ENCODE assay signal across 24 mouse cellular contexts in genomic region chr17:67193728-67194127, GRCm38 (mm10).
"Had no signal": no experiment of that assay in that cellular context is flagged by ENCODE, and none has a peak within 500 bp of the region (broad histone marks: within the 10 kb centered on the region; RNA-seq: fewer than 3 reads in every experiment).

No protein-coding gene starts in this region.

- H3K4me1 ChIP-seq: hindbrain, embryonic 12.5 days; intestine, embryonic 15.5 days; liver, embryonic 12.5 days had no signal

- H3K4me2 ChIP-seq: heart, embryonic 11.5 days; hindbrain, embryonic 12.5 days; hindbrain, embryonic 14.5 days; intestine, embryonic 15.5 days; limb, embryonic 12.5 days; liver, embryonic 12.5 days had no signal

- H3K9me3 ChIP-seq: hindbrain, embryonic 10.5 days; hindbrain, embryonic 12.5 days; intestine, embryonic 15.5 days; limb, embryonic 10.5 days; limb, embryonic 12.5 days; liver, embryonic 12.5 days had no signal

- H3K36me3 ChIP-seq: hindbrain, embryonic 10.5 days; hindbrain, embryonic 12.5 days; intestine, embryonic 15.5 days; limb, embryonic 10.5 days; limb, embryonic 12.5 days; liver, embryonic 12.5 days had no signal

- H3K27me3 ChIP-seq: hindbrain, embryonic 12.5 days; intestine, embryonic 15.5 days; liver, embryonic 12.5 days had no signal

- H3K9ac ChIP-seq: hindbrain, embryonic 12.5 days; hindbrain, embryonic 14.5 days; intestine, embryonic 15.5 days; limb, embryonic 12.5 days; liver, embryonic 12.5 days had no signal

- DNase-seq: gastrocnemius, postnatal 14 days; gastrocnemius, postnatal 36 days; heart, adult 2 months; heart, postnatal 10 days; heart, postnatal 4 days; kidney, adult 18-20 months; kidney, adult 8-10 months; kidney, postnatal 10 days; kidney, postnatal 25 days; kidney, postnatal 4 days; layer of hippocampus, postnatal 36 days; liver had no signal

- ATAC-seq: hindbrain, embryonic 16.5 days; inflammation-experienced regulatory T-cells, adult 6 months; intestine, embryonic 15.5 days; intestine, postnatal 0 days; liver, embryonic 12.5 days had no signal

- H3K4me3 ChIP-seq: heart, adult 2 months; hindbrain, embryonic 10.5 days; hindbrain, embryonic 12.5 days; intestine, embryonic 15.5 days; layer of hippocampus, adult 2 months; limb, embryonic 10.5 days; limb, embryonic 12.5 days; liver, embryonic 12.5 days had no signal

- H3K27ac ChIP-seq: heart, adult 2 months; hindbrain, embryonic 10.5 days; hindbrain, embryonic 12.5 days; hindbrain, embryonic 14.5 days; intestine, embryonic 15.5 days; layer of hippocampus, adult 2 months; limb, embryonic 10.5 days; limb, embryonic 12.5 days; liver, embryonic 12.5 days had no signal
